Mouse (Mus musculus): ENCODE results near the gene Specc1.

The Specc1 gene

GRCm38 (mm10) chr11:61968875-61969274 is 12.3 kb downstream of the Specc1 start:
- DNase-seq (ENCODE audit: low spot score) = no peak

- DNase-seq (ENCODE audit: low spot score) = no peak
These were observed 14.3 kb downstream of the Specc1 start for GRCm38 (mm10) chr11:61970901-61971300.

- no peak for DNase-seq (ENCODE audit: low spot score)
These were observed 15.1 kb downstream of the Specc1 start for GRCm38 (mm10) chr11:61971441-61972221.

- DNase-seq (ENCODE audit: low spot score) = no peak
These were observed 17.6 kb downstream of the Specc1 start for GRCm38 (mm10) chr11:61974106-61974707.

GRCm38 (mm10) chr11:61975783-61976182 is 19.2 kb downstream of the Specc1 start:
- DNase-seq (ENCODE audit: low spot score) = no peak

- no peak for DNase-seq (ENCODE audit: low spot score)
These were observed 24.7 kb downstream of the Specc1 start for GRCm38 (mm10) chr11:61981285-61981684.

- DNase-seq (ENCODE audit: low spot score) = no peak
These were observed 26.3 kb downstream of the Specc1 start for GRCm38 (mm10) chr11:61982828-61983227.

GRCm38 (mm10) chr11:61986939-61987338 is 30.4 kb downstream of the Specc1 start:
- DNase-seq (ENCODE audit: low spot score) = no peak

- no peak for DNase-seq (ENCODE audit: low spot score)
These were observed 33.1 kb downstream of the Specc1 start for GRCm38 (mm10) chr11:61989647-61990046.

GRCm38 (mm10) chr11:61991576-61991975 is 35.0 kb downstream of the Specc1 start:
- no peak for DNase-seq (ENCODE audit: low spot score)

GRCm38 (mm10) chr11:61992671-61993285 is 36.2 kb downstream of the Specc1 start:
- no peak for DNase-seq (ENCODE audit: low spot score)

GRCm38 (mm10) chr11:61999501-61999900 is 42.9 kb downstream of the Specc1 start:
- no peak for DNase-seq (ENCODE audit: low spot score)

GRCm38 (mm10) chr11:62000099-62000498 is 43.5 kb downstream of the Specc1 start:
- no peak for DNase-seq (ENCODE audit: low spot score)

GRCm38 (mm10) chr11:62001977-62002376 is 45.4 kb downstream of the Specc1 start:
- no peak for DNase-seq (ENCODE audit: low spot score)

- no peak for DNase-seq (ENCODE audit: low spot score)
These were observed 48.3 kb downstream of the Specc1 start for GRCm38 (mm10) chr11:62004881-62005240.

- DNase-seq (ENCODE audit: low spot score) = peak; percentile 6
These were observed 48.8 kb downstream of the Specc1 start for GRCm38 (mm10) chr11:62005241-62005910.

- no peak for DNase-seq (ENCODE audit: low spot score)
These were observed 49.3 kb downstream of the Specc1 start for GRCm38 (mm10) chr11:62005911-62006260.

- DNase-seq (ENCODE audit: low spot score) = no peak
These were observed 50.1 kb downstream of the Specc1 start for GRCm38 (mm10) chr11:62006680-62007079.

- no peak for DNase-seq (ENCODE audit: low spot score)
These were observed 51.4 kb downstream of the Specc1 start for GRCm38 (mm10) chr11:62007984-62008383.

GRCm38 (mm10) chr11:62010625-62011231 is 54.2 kb downstream of the Specc1 start:
- DNase-seq (ENCODE audit: low spot score) = no peak

GRCm38 (mm10) chr11:62012039-62012438 is 55.5 kb downstream of the Specc1 start:
- no peak for DNase-seq (ENCODE audit: low spot score)

GRCm38 (mm10) chr11:62013449-62013848 is 56.9 kb downstream of the Specc1 start:
- no peak for DNase-seq (ENCODE audit: low spot score)
